Mouse (Mus musculus): ENCODE results near the gene Psmb4.

DNA sequence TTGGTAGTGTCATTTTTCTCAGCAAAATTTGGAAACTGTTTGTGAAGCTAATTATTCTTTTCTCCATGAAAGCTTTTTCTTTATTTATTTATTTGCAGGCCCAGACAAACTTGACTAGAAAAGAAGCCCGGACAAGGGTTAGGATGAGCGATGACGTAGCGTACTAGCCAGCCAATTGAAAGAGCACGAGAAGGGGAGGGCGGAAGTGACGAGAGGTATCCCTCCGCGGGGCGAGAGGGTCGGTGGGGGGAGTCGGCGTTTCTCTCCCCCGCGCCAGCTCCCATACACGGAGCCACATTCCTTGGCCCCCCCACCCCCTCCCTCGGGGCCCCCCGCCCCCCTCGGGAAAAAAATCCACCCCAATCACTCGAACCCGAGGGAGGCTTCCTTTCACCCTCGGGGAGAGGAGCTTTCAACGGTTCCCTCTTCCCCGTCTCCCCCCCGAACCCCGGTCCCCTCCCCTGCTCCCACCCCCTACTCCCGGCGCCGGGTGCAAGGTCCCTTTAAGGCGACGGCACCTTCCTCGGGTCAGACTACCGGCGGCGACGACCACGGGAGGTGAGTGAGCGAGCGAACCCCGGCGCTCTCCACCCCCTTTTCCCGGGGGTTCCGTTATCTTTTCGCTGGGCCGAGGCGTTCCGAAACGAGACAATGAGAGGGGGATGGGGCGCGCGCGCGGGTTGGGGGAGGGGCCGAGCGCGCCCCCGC lies 49.4 kb downstream of the Psmb4 start, which contains the start of gene Pogz:
- no peak for TF ChIP-seq CTCF (IDR thresholded peaks at IDR 0.05; ENCODE audit: control insufficient read depth, insufficient read depth, insufficient replicate concordance, low read depth, low read length)
- TF ChIP-seq POLR2A (IDR thresholded peaks at IDR 0.05; ENCODE audit: control insufficient read depth, low read depth, low read length), result peak; percentile 84
